Mouse (Mus musculus): Measurements from ENCODE around the gene BC004004. TPM values are rescaled to one million over a fixed set of nuclear protein-coding genes. Genes with fewer than 3 reads are reported as not detected.

BC004004 gene
- 126 and 127 TPM in 2 replicates for polyA plus RNA-seq (2015; fragmentation: Nextera tagmentation; extraction: Ambion mirVana)

GRCm38 (mm10) chr17:29268682-29269348 lies at the start of gene BC004004:
BC004004 (plus strand) TSS chr17:29268788.

DNA sequence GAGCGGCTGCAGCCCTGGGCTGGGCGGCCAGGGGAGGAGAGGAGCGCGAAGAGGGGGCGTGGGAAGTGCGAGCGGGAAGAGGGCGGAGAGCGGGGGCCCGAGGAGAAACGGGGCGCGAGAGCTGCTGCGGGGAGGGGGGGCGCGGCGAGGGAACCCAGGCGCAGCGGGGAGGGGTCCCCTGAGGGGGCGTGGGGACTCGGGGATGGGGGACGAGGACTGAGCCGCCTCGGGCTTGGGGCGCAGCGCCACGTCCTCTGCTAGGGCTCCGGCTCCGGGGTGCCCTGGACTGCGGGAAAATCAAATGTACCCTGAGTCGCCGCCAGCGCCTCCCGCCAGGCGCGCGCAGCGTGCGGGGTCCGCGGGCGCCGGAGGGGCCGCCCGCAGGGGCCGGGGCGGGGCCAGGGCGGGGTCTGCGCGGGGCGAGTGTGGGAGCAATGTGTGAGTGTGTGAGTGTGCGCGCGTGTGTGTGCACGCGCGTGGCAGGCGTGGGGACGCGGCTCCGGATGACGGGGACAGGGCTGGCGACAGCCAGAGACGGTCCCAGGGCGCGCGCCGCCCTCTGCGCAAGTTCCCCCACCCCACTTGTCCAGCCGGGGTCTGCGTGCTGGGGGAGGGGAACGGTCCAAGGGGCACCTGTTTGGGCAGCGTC lies 30.7 kb upstream of the BC004004 start, which contains the start of gene Cpne5:
TSS of gene Cpne5 (minus strand) at position 396 of the 649 bp plus-strand sequence.

DNA sequence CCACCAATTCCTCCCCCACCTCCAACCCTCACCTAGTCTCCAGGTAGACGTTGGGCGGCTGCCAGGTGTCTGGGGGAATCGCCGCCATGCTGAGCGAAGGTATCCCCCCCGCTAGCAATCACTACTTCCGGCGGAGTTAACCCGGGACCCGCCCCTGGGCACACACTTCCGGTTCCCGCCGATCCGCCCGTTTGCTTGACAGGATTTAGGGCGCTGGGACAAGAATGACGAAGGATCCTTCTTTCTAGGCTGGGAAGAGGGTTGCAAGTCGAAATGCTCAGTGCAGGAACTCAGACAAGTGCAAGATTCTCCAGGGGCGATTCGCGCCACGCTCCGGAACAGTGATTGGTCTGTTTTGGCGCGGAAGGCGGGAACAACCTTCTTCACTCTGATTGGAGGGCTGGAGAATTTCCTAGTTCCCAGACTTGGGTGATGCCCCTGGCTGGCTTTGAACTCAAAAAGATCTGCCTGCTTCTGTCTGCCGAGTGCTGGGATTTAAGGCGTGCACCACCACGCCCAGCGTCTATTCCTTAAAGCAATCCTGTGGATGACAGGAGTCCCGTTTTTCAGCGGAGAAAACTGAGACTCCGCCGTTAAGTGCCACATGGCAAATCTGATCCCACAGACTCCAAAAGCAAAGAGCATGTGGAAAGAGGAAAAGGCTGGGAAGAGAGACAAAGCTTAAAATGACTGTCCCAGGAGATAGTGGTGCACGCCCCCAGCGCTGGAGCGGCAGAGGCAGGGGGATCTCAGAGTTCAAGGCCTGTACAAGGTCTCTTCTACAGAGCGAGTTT lies 4.6 kb upstream of the BC004004 start, which contains the start of gene Ppil1:
TSS of gene Ppil1 (minus strand) at position 347 of the 794 bp plus-strand sequence.

GRCm38 (mm10) chr17:29317380-29317779 lies 48.8 kb downstream of the BC004004 start, which contains the start of gene Pi16:
Pi16 (plus strand) TSS chr17:29317680.

GRCm38 (mm10) chr17:29347645-29348256 lies 79.2 kb downstream of the BC004004 start, which contains the start of gene Mtch1:
Mtch1 (minus strand) TSS chr17:29347934.

DNA sequence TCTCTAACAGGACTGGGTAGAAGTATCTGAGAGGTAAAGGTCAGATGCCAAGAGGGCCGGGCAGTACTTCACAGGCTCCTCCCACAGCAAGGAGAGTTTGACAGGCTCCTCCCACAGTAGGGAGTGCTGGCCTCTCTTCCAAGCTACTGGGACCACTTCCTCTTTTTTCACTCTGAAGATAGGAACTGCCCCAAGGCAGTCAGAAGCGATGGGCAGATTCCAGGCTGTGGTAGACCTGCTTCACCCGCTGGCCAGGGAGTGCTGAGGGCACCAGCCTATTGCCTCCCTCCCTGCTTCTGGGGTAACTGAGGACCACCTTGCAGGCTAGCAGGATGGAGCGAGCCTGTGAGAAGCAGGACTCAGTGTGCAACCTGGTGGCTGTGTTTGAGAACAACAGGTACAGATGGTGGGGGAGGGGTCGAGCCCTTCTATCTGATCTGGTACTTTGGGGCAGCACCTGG lies 92.2 kb downstream of the BC004004 start, which contains the start of gene Fgd2:
TSS of gene Fgd2 (plus strand) at position 154 of the 461 bp plus-strand sequence.

Other genes starting within 250 kb of the BC004004 start
- 254 and 261 TPM in 2 replicates for gene Srsf3, start 236.2 kb upstream of the BC004004 start, polyA plus RNA-seq (2015; fragmentation: Nextera tagmentation; extraction: Ambion mirVana)
- gene Cdkn1a, start 177.8 kb upstream of the BC004004 start, polyA plus RNA-seq (2015; fragmentation: Nextera tagmentation; extraction: Ambion mirVana) = 201 and 212 TPM in 2 replicates
- 0.15 TPM in 1 of 2 replicates, not detected in the other for gene Rab44, start 154.6 kb upstream of the BC004004 start, polyA plus RNA-seq (2015; fragmentation: Nextera tagmentation; extraction: Ambion mirVana)
- gene Cpne5, start 30.6 kb upstream of the BC004004 start, polyA plus RNA-seq (2015; fragmentation: Nextera tagmentation; extraction: Ambion mirVana) = 102 and 109 TPM in 2 replicates
- gene Ppil1, start 4.6 kb upstream of the BC004004 start, polyA plus RNA-seq (2015; fragmentation: Nextera tagmentation; extraction: Ambion mirVana) = 81.7 and 86.5 TPM in 2 replicates
- 4.7 TPM in 2 replicates for gene Pi16, start 48.9 kb downstream of the BC004004 start, polyA plus RNA-seq (2015; fragmentation: Nextera tagmentation; extraction: Ambion mirVana)
- gene Mtch1, start 79.1 kb downstream of the BC004004 start, polyA plus RNA-seq (2015; fragmentation: Nextera tagmentation; extraction: Ambion mirVana) = 628 and 644 TPM in 2 replicates
- gene Fgd2, start 92.1 kb downstream of the BC004004 start, polyA plus RNA-seq (2015; fragmentation: Nextera tagmentation; extraction: Ambion mirVana) = 6.8 and 7.8 TPM in 2 replicates
- gene Pim1, start 222.0 kb downstream of the BC004004 start, polyA plus RNA-seq (2015; fragmentation: Nextera tagmentation; extraction: Ambion mirVana) = 8.4 and 8.5 TPM in 2 replicates